Mouse (Mus musculus) embryo, embryonic 11.5 days (tissue): ENCODE results near the gene Tom1l2.

Experiments used
- DNase-seq: peaks from one replicate; pipeline ENCODE4 v3.0.0-alpha.2; 2012; ENCODE audit warnings: low read depth, low spot score

Gene Tom1l2

GRCm38 (mm10) chr11:60306834-60307233 lies 45.9 kb downstream of the Tom1l2 start:
- DNase-seq: no peak

DNA sequence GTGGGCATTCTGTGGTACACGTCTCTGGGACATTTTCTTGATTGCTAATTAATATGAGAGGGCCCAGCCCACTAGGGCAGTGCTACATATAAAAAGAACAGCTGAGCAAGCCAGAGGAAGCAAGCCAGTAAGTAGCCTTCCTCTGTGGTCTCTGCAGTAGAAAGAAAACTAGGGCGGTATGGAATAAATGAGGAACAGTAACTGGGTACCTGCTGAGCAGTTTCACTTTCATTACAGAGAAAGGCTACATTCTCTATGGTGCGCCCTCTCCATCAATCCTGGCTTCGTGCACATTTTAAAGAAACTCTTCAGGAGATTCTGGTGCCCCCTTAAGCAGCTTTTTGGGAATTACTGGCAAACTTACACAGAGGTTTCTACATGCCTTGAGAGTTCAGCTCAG lies 47.1 kb downstream of the Tom1l2 start:
- no peak for DNase-seq

GRCm38 (mm10) chr11:60303497-60303896 lies 49.2 kb downstream of the Tom1l2 start:
- no peak for DNase-seq

DNA sequence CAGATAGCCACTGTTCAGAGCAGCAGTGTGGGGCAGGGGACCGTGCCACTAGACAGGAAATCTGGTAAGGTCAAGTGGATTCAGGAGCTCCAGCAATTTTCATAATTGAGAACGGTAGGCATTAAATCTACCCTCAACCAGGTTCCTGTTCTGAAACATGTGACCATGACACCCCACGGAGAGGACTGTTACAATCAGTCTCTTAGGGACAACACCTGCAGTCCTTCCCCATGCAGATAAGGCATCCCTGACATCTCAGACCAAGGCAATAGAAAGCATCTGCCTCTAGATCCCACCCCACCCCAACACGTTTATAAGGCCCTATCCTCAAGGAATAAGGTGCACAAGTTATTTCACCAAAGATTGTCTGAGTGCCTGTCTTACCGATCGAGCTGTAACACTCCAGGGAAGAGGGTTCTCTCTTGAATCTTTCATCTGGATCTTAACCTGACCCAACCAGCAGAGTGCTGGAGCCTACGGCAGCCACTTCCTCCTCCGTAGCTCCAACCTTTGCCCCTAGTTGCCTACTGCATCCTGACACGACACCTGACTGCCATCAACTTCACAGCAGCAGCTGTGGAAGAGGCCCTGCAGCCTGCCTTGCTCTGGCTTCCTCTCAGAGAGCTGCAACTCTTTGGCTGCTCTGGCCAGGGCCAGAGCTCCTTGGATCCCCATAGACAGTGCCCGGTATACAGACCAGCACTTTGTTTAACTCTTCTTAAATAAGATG lies 50.2 kb downstream of the Tom1l2 start:
- no peak for DNase-seq

- DNase-seq: no peak
Observed at GRCm38 (mm10) chr11:60301588-60302208, 51.0 kb downstream of the Tom1l2 start.

GRCm38 (mm10) chr11:60300318-60300717 lies 52.4 kb downstream of the Tom1l2 start:
- no peak for DNase-seq

GRCm38 (mm10) chr11:60297772-60298171 lies 54.9 kb downstream of the Tom1l2 start:
- DNase-seq: no peak

- DNase-seq: no peak
Observed at GRCm38 (mm10) chr11:60294630-60295313, 57.9 kb downstream of the Tom1l2 start.

DNA sequence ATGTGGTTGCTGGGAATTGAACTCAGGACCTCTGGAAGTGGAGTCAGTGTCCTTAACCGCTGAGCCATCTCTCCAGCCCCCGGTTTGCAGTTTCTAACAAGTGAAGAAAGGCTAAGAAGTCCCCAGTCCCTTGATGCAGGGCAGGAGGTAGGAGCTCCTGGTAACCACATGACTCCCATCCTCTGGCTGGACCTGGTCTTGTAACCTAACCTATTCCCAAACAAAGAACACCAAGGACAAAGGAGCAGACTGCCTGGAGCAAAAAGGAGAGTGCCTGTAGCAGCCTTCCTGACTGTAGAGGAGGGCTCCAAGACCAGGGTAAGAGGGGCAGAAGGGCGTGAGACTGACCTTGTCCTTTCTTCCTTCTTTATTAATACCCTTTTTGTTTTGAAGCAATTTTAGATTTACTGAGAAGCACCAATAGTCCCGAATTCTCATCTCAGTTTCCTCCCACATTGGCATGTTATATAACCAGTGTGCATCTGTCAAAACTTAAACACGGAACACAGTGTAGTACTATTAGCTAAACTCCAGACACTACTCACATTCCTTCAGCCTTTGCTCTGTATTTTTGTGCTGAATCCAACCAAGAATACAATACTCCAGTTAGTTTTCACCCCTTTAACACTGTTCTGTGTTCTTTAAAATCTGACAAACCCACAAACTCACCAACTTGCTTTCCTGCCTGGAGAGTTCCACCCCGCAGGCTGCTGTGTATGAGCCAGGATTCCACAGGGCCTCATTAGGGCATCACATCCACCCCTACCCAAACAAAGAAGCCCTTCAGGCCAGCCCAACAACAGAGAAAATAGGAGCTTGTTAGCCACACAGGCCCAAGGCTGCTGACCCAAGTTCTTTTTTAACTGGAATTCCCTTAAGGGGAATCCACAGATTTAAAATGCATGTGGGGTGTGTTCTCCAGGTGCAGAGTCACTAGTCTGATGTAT lies 58.7 kb downstream of the Tom1l2 start:
- DNase-seq: no peak

GRCm38 (mm10) chr11:60292718-60293117 lies 60.0 kb downstream of the Tom1l2 start:
- peak; percentile 55 for DNase-seq

- DNase-seq: no peak
Observed at GRCm38 (mm10) chr11:60288980-60289379, 63.7 kb downstream of the Tom1l2 start.

DNA sequence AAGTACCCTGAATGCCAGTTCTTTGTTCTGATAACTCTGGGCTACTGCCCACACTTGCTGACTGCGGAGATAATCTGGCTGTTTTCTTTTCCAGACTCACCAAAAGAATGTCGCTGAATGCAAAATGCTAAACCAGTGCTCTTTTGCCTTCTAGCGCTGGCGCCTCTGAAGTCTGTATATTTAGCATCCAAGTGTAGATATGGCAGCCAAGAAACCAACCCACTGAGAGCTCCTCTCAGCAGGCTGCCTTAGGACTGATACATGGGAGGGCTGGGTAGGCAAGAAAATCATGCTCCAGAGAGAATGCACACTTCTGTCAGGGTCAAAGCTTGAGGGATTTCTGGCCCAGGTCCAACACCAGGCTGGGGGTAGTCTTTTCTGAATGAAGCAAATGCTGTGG lies 66.4 kb downstream of the Tom1l2 start:
- no peak for DNase-seq

DNA sequence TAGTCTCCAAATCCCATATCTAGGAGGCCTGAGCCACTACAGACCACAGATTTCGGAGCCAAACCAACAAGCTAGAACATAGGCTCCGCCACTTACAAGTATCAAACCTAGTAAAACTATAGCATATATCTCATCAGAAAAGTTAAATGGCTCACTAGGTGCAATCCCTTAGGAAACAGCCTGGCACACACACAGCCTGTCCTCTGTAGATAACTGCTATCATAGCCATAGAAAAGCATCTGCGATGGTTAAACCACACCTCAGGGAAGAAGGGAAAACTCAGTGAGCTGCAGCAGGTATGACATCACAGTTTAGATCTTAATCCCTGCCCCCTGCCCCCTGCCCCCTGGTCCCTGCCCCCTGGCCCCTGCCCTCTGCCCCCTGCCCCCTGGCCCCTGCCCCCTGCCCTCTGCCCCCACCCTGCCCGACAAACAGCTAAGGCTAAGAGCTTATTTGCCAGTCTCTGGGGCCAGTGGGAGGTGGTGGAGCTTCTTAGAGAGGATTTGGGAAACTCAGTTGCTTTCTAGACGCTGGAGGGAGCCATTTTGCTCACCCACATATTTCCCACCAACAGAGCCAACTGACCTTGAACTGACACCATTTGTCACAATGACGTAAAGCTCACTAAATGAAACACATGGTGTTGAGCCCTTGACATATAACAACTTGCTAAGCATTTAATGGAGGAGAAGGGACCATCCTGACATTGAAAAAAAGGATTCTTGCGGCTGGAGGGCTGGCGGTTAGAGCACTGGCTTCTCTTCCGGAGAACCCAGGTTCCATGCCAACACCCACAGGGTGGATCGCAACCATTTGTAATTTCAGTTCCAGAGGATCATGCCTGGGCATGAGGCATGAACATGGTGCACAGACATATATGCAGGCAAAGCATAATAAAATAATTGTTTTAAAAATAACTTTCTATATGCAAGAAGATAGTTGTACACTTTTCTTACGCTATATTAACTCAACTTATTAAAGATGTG lies 72.0 kb downstream of the Tom1l2 start:
- no peak for DNase-seq

DNA sequence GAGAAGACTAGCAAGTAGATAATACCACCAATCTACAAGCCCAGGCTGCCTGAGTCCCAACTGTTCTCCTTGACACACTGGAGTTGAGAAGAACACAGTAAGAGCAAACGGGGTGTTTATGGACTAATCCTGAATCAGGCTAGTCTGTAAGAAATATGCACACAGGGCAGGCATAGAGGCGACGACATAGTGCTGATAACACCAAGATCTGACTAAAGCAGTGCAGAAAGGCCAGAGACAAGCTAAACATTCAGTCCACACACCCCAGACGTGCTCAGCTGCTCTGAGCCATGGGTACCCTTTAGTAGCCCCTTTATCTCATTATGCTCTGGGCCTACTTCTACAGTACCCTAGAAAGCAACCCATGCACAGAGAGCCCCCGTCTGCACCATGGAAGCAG lies 73.2 kb downstream of the Tom1l2 start:
- DNase-seq: no peak

DNA sequence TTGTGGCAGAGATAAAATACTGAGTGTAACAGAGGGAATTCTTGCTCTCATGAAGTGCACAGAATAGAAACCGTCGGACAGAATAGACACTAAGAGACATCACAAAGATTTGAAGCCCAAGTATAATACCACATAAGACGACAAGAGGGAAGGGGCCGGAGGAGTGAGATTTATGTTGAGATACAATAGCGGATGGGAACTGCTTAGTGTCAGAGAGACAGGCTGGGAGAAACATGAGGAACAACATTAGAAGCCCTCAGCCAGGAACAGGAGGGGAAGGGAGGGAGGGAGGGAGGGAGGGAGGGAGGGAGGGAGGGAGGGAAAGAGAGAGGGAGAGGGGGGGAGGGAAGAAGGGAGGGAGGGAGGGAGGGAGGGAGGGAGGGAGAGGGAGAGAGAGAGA lies 74.9 kb downstream of the Tom1l2 start:
- DNase-seq: no peak

DNA sequence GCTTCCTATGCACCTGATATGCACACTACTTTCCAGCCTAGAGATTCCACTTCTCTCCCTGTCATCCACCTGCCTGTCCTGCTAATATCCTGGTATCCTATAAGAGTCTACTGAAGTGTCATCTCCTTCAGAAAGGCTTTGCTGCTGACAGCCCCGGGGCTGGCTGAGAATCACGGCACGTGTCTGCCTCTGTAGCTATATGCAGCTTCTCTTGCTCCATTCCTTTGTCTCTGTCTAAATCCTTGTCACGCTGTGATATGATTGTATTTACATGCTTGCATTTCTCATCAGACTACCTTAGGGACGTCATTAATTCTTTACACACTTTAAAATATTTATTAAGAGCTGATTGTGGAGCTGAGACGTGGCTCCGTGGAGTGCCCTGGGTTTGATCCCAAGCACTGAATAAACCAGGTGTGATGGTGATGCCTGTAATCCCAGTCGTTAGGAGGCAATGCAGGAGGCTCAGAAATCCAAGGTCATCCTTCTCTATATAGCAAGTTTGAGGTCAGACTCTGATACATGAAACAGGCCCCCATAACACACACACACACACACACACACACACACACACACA lies 75.5 kb downstream of the Tom1l2 start:
- DNase-seq: no peak

GRCm38 (mm10) chr11:60276408-60277093 lies 76.2 kb downstream of the Tom1l2 start:
- DNase-seq: no peak

DNA sequence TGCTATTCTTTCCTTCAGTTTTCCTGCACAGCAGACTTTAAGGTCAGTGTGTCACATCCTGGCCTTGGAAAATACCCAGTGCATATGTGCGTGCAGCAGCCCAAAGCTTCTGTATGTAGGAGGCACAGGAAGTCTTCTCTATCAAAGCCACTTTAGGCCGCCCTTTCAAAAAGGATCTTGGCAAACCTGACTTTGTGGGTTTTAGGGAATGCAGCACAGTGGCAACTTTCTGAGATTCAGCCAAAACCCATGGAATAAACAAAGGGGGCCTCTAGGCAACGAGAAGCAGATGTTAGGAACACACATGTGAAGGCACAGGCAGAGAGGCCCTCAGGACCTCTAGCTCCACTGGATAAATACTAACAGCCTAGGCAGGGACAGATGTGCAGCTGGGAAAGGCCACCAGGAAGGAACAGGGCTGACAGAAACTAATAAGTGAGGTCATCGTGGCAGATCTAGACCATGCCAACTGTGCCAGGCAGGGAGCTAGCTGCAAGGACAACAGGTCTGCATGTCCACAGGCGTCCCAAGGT lies 79.4 kb downstream of the Tom1l2 start:
- no peak for DNase-seq

GRCm38 (mm10) chr11:60268563-60268962 lies 84.1 kb downstream of the Tom1l2 start:
- no peak for DNase-seq
